Mouse (Mus musculus) CH12.LX (cell line): Measurements from ENCODE around the gene Dnase1l2. TPM values are rescaled to one million over a fixed set of nuclear protein-coding genes. Genes with fewer than 3 reads are reported as not detected.

Experiments used
- DNase-seq: peaks from one replicate; pipeline ENCODE4 v3.0.0-alpha.2; 2013; ENCODE audit errors: extremely low read depth
- H3K27ac ChIP-seq: 2 replicates; pipeline ENCODE4 v1.5.1; 2012; ENCODE audit warnings: low read depth, mild to moderate bottlenecking, control low read depth, moderate library complexity; ENCODE audit not compliant: insufficient read depth
- H3K27me3 ChIP-seq: replicated peaks from 2 replicates; pipeline ENCODE3; 2012; ENCODE audit warnings: inconsistent platforms
- H3K36me3 ChIP-seq, 2 experiments: replicated peaks in 1 of 2; 2 replicates each; pipeline versions ENCODE3 to v1.6.1; 2012; ENCODE audit warnings: inconsistent platforms in 1 of 2, low read length in 1 of 2, mild to moderate bottlenecking in 1 of 2, mixed read lengths in 1 of 2, moderate library complexity in 1 of 2; ENCODE audit not compliant: control insufficient read depth in 1 of 2, insufficient read depth in 1 of 2
- H3K4me1 ChIP-seq, 2 experiments: 2 replicates each; pipeline ENCODE4 v1.6.1; 2012; ENCODE audit warnings: inconsistent platforms in 1 of 2, moderate library complexity in 1 of 2; ENCODE audit not compliant: insufficient read depth in 2 of 2, control insufficient read depth in 1 of 2
- H3K4me2 ChIP-seq: 2 replicates; pipeline ENCODE4 v1.6.1; 2012; ENCODE audit warnings: low read depth, mild to moderate bottlenecking, control low read depth; ENCODE audit not compliant: poor library complexity, insufficient read depth, severe bottlenecking
- H3K4me3 ChIP-seq, 3 experiments: fragments of 150-350 bp in 1 of 3; sonication (generic) in 1 of 3; replicated peaks in 1 of 3; 2 replicates each; pipeline versions ENCODE3 to v1.5.1; 2011 to 2012; ENCODE audit warnings: low read depth in 2 of 3, low read length in 2 of 3, mild to moderate bottlenecking in 2 of 3, moderate library complexity in 2 of 3, control low read depth in 1 of 3, improper control_type of control experiment in 1 of 3, inconsistent platforms in 1 of 3, mixed read lengths in 1 of 3; ENCODE audit not compliant: poor library complexity in 1 of 3
- H3K79me2 ChIP-seq: replicated peaks from 2 replicates; pipeline ENCODE4 v1.6.1; 2012; ENCODE audit warnings: mild to moderate bottlenecking, moderate library complexity; ENCODE audit not compliant: control insufficient read depth, poor library complexity, insufficient read depth, severe bottlenecking; ENCODE audit errors: extremely low read depth
- H3K9ac ChIP-seq: 2 replicates; pipeline ENCODE4 v1.6.1; 2012; ENCODE audit warnings: low read depth, mild to moderate bottlenecking, control low read depth, moderate library complexity; ENCODE audit not compliant: insufficient read depth
- H3K9me3 ChIP-seq: replicated peaks from 2 replicates; pipeline ENCODE3; 2012; ENCODE audit warnings: low read length, inconsistent platforms, mixed read lengths
- BHLHE40 ChIP-seq: IDR thresholded peaks from 2 replicates; pipeline ENCODE4 v1.6.1; 2011; ENCODE audit warnings: mild to moderate bottlenecking, low read depth, low read length, improper control_type of control experiment
- CHD1 ChIP-seq: IDR thresholded peaks from 2 replicates; pipeline ENCODE4 v1.6.1; 2012; ENCODE audit warnings: low read depth, low read length, improper control_type of control experiment, inconsistent platforms
- CTCF ChIP-seq, 2 experiments: IDR thresholded peaks in 1 of 2; conservative IDR thresholded peaks in 1 of 2; 2 replicates each; pipeline ENCODE4 v1.5.1; 2011 to 2012; ENCODE audit warnings: low read depth in 2 of 2, low read length in 2 of 2, improper control_type of control experiment in 1 of 2, inconsistent platforms in 1 of 2, mild to moderate bottlenecking in 1 of 2, moderate library complexity in 1 of 2
- E2F4 ChIP-seq: IDR thresholded peaks from 2 replicates; pipeline ENCODE4 v1.6.1; 2011; ENCODE audit warnings: low read depth, low read length, improper control_type of control experiment; ENCODE audit not compliant: insufficient replicate concordance
- ELF1 ChIP-seq: IDR thresholded peaks from 2 replicates; pipeline ENCODE4 v1.6.1; 2014; ENCODE audit warnings: low read depth, mild to moderate bottlenecking, inconsistent platforms, low read length, improper control_type of control experiment
- EP300 ChIP-seq: IDR thresholded peaks from 2 replicates; pipeline ENCODE4 v1.6.1; 2011; ENCODE audit warnings: low read length, improper control_type of control experiment
- ETS1 ChIP-seq: conservative IDR thresholded peaks from 2 replicates; pipeline ENCODE4 v1.6.1; 2012; ENCODE audit warnings: low read depth, mild to moderate bottlenecking, inconsistent platforms, low read length, improper control_type of control experiment, moderate library complexity
- GABPA ChIP-seq: IDR thresholded peaks from 2 replicates; pipeline ENCODE4 v1.6.1; 2012; ENCODE audit warnings: low read depth, low read length, improper control_type of control experiment, inconsistent platforms; ENCODE audit not compliant: insufficient replicate concordance
- JUND ChIP-seq: conservative IDR thresholded peaks from 2 replicates; pipeline ENCODE4 v1.6.1; 2011; ENCODE audit warnings: low read depth, low read length, improper control_type of control experiment
- KAT2A ChIP-seq: IDR thresholded peaks from 2 replicates; pipeline ENCODE4 v1.6.1; 2012; ENCODE audit warnings: low read length, improper control_type of control experiment, inconsistent platforms; ENCODE audit not compliant: insufficient replicate concordance
- NELFE ChIP-seq: IDR thresholded peaks from 2 replicates; pipeline ENCODE4 v1.6.1; 2011; ENCODE audit warnings: low read depth, low read length, improper control_type of control experiment
- NRF1 ChIP-seq: IDR thresholded peaks from 2 replicates; pipeline ENCODE4 v1.6.1; 2014; ENCODE audit warnings: low read depth, mild to moderate bottlenecking, inconsistent platforms, low read length, improper control_type of control experiment, moderate library complexity
- SIN3A ChIP-seq: IDR thresholded peaks from 2 replicates; pipeline ENCODE4 v1.6.1; 2012; ENCODE audit warnings: low read length, improper control_type of control experiment, inconsistent platforms
- TCF12 ChIP-seq: IDR thresholded peaks from 2 replicates; pipeline ENCODE4 v1.6.1; 2014; ENCODE audit warnings: low read depth, mild to moderate bottlenecking, inconsistent platforms, low read length, improper control_type of control experiment
- USF2 ChIP-seq: conservative IDR thresholded peaks from 2 replicates; pipeline ENCODE4 v1.6.1; 2011; ENCODE audit warnings: low read depth, low read length, improper control_type of control experiment
- dilution Hi-C: fragments of 300-500 bp; cut with MboI; formaldehyde crosslinking; loops from 2 replicates; pipeline ENCODE4 v1.14.3; 2020; ENCODE audit warnings: low sequenced_read_pairs; ENCODE audit not compliant: extremely low pct_unique_long_range_greater_than_20kb, extremely low pct_ligation_motif_present
- in situ Hi-C: fragments of 300-500 bp; cut with MboI; formaldehyde crosslinking; loops from 3 replicates; pipeline ENCODE4 v1.14.3; 2019; ENCODE audit warnings: low sequenced_read_pairs, low pct_ligation_motif_present, low pct_unique_long_range_greater_than_20kb, mixed read lengths
- polyA plus RNA-seq: library from polyadenylated mRNA; unstranded; fragments of >175 nt; gene quantifications from 2 replicates; pipeline ENCODE4 v1.2.1, GENCODE M21; 2012; ENCODE audit warnings: low read depth; ENCODE audit not compliant: insufficient read length
- total RNA-seq, 2 experiments: library from RNA; depleted of rRNA; stranded (reverse); fragments of 300-350 nt in 1 of 2; fragments of >200 nt in 1 of 2; gene quantifications; 2 replicates each; pipeline ENCODE4 v1.2.3; 2012 to 2014

The Dnase1l2 gene
- total and polyA plus RNA-seq, 3 experiments: 0.82 to 1.5 (median 1.1) TPM

- H3K4me1 ChIP-seq: peaks cover 12 to 38% of the 10 kb centered on the region in 2 experiments; a peak in 3 of 4 replicates
- H3K4me3 ChIP-seq: no peak overlapping the region
- H3K36me3 ChIP-seq: peaks cover 39 to 62% of the 10 kb centered on the region in 2 experiments
- no peak for DNase-seq
- H3K4me2 ChIP-seq: no peak overlapping the region
- no peak for TF ChIP-seq TCF12
- no peak for TF ChIP-seq NRF1
- no peak for TF ChIP-seq CTCF (conservative IDR thresholded peaks at IDR 0.05 in 1 of 2, IDR thresholded peaks at IDR 0.05 in 1 of 2; ENCODE audit: low read depth in 2 of 2, low read length in 2 of 2)
- TF ChIP-seq JUND: no peak
- TF ChIP-seq GABPA: no peak
- no peak for TF ChIP-seq CHD1
- TF ChIP-seq KAT2A: no peak
- TF ChIP-seq BHLHE40: no peak
- no peaks in the 10 kb centered on the region for H3K27me3 ChIP-seq
- no peak overlapping the region for H3K27ac ChIP-seq
- in situ Hi-C loops (loop anchor here (5.0 kb wide), 1 partner anchor 56 kb away; the partner anchor contains the start of gene Rab26), dilution Hi-C loops (no loop called here)
- H3K9ac ChIP-seq: no peak overlapping the region
- peaks cover 2% of the 10 kb centered on the region; the same call in 1 of the 2 replicates for H3K79me2 ChIP-seq
- no peaks in the 10 kb centered on the region for H3K9me3 ChIP-seq
Measured at GRCm38 (mm10) chr17:24476022-24476776, 33.3 kb upstream of the Dnase1l2 start.

- no peak for DNase-seq
- in situ Hi-C loops: loop anchor here (5.0 kb wide), 1 partner anchor 57 kb away; the partner anchor contains the start of gene Rab26
- peaks cover 12 to 37% of the 10 kb centered on the region in 2 experiments; a peak in 3 of 4 replicates for H3K4me1 ChIP-seq
- no peaks in the 10 kb centered on the region for H3K9me3 ChIP-seq
- no peak overlapping the region for H3K9ac ChIP-seq
- H3K36me3 ChIP-seq: peaks cover 39 to 62% of the 10 kb centered on the region in 2 experiments
- dilution Hi-C loops: no loop called here
- TF ChIP-seq E2F4: no peak
- no peak for TF ChIP-seq SIN3A
- no peak for TF ChIP-seq ELF1
- no peak for TF ChIP-seq USF2
- no peak for TF ChIP-seq GABPA
- no peak for TF ChIP-seq EP300
- TF ChIP-seq ETS1: no peak
- no peak for TF ChIP-seq NELFE
- TF ChIP-seq, all 38 proteins: peak for 0
- Histone ChIP-seq H3K79me2 (peaks cover 7% of the 10 kb centered on the region; the same call in 1 of the 2 replicates), H3K4me3 (no peak overlapping the region), H3K27me3 (no peaks in the 10 kb centered on the region), H3K27ac (no peak overlapping the region), H3K4me2 (no peak overlapping the region)
Measured at GRCm38 (mm10) chr17:24475586-24475985, 32.7 kb upstream of the Dnase1l2 start.
